Comparison of ENCODE assay signal across 24 mouse cellular contexts in genomic region chr4:23913822-23914221, GRCm38 (mm10).
DNase-seq lines count a peak whose midpoint lies in the region; ATAC-seq and TF ChIP-seq lines count a peak whose summit lies in the region.
"Had no signal": no experiment of that assay in that cellular context is flagged by ENCODE, and none has a peak within 500 bp of the region (broad histone marks: within the 10 kb centered on the region; RNA-seq: fewer than 3 reads in every experiment).

No protein-coding gene starts in this region.

- no peak for ATAC-seq in midbrain, postnatal 0 days (ENCODE audit: low FRiP score)
- peak; percentile 50 for ATAC-seq in forebrain, embryonic 13.5 days
- peak; percentile 57 for ATAC-seq in midbrain, embryonic 11.5 days (ENCODE audit: low FRiP score)
- ATAC-seq: inflammation-experienced regulatory T-cells, adult 6 months had no signal

- DNase-seq in midbrain, embryonic 10.5 days (ENCODE audit: low spot score): no peak
- no peak for DNase-seq in midbrain, postnatal 0 days (ENCODE audit: low spot score)
- DNase-seq in midbrain, embryonic 11.5 days (ENCODE audit: low spot score, missing footprints): peak; percentile 82
- DNase-seq in frontal cortex, adult 2 months (ENCODE audit: extremely low spot score in 1 of 2, low spot score in 1 of 2): no peak
- no peak for DNase-seq in yolk sac, embryonic 10.5 days (ENCODE audit: low spot score)
- DNase-seq in cerebellum, postnatal 14 days: no peak
- DNase-seq: adrenal gland, adult 8-10 months; B cell, adult 2 months; cerebellum, adult 2 months; cerebellum, postnatal 36 days; heart, postnatal 36 days; kidney, adult 2 months; kidney, postnatal 14 days; liver; lung, postnatal 4 days; right cerebral cortex, postnatal 25 days; spleen, adult 18-20 months had no signal

- WGBS in midbrain, embryonic 10.5 days: 71% methylated on average over 4 of the region's 4 CpGs
- WGBS in midbrain, postnatal 0 days: 76% methylated on average over 4 of the region's 4 CpGs
- 81% methylated on average over 4 of the region's 4 CpGs for WGBS in forebrain, embryonic 13.5 days
- WGBS in midbrain, embryonic 11.5 days: 72% methylated on average over 4 of the region's 4 CpGs

- no peaks in the 10 kb centered on the region for H3K36me3 ChIP-seq in midbrain, embryonic 10.5 days
- no peaks in the 10 kb centered on the region for H3K36me3 ChIP-seq in midbrain, postnatal 0 days (ENCODE audit: insufficient read depth, low read length)
- no peaks in the 10 kb centered on the region for H3K36me3 ChIP-seq in forebrain, embryonic 13.5 days (ENCODE audit: poor library complexity, severe bottlenecking)
- no peaks in the 10 kb centered on the region for H3K36me3 ChIP-seq in midbrain, embryonic 11.5 days (ENCODE audit: control insufficient read depth, insufficient read depth, low read length)
- H3K36me3 ChIP-seq: embryonic facial prominence, embryonic 13.5 days; heart, embryonic 15.5 days; limb, embryonic 10.5 days had no signal

- peaks cover 24% of the 10 kb centered on the region for H3K4me1 ChIP-seq in midbrain, embryonic 10.5 days
- no peaks in the 10 kb centered on the region for H3K4me1 ChIP-seq in midbrain, postnatal 0 days (ENCODE audit: insufficient read depth, low read length)
- H3K4me1 ChIP-seq in forebrain, embryonic 13.5 days: peaks cover 10% of the 10 kb centered on the region; the same call in 1 of the 2 replicates
- no peaks in the 10 kb centered on the region for H3K4me1 ChIP-seq in midbrain, embryonic 11.5 days (ENCODE audit: control insufficient read depth, insufficient read depth, low read length)
- H3K4me1 ChIP-seq: embryonic facial prominence, embryonic 13.5 days; heart, embryonic 15.5 days; limb, embryonic 10.5 days had no signal

- TF ChIP-seq CTCF in midbrain, postnatal 0 days (IDR thresholded peaks at IDR 0.05): no peak

- no peak overlapping the region for H3K4me2 ChIP-seq in midbrain, postnatal 0 days (ENCODE audit: low read depth, low read length, poor library complexity, severe bottlenecking)
- H3K4me2 ChIP-seq in forebrain, embryonic 13.5 days: no peak overlapping the region
- H3K4me2 ChIP-seq in midbrain, embryonic 11.5 days: no peak overlapping the region
- H3K4me2 ChIP-seq: embryonic facial prominence, embryonic 13.5 days; heart, embryonic 15.5 days had no signal

- H3K27me3 ChIP-seq in midbrain, embryonic 10.5 days (ENCODE audit: low read depth, poor library complexity, severe bottlenecking): no peaks in the 10 kb centered on the region
- H3K27me3 ChIP-seq in midbrain, postnatal 0 days (ENCODE audit: insufficient read depth, low read length): no peaks in the 10 kb centered on the region
- H3K27me3 ChIP-seq in forebrain, embryonic 13.5 days: no peaks in the 10 kb centered on the region
- no peaks in the 10 kb centered on the region for H3K27me3 ChIP-seq in midbrain, embryonic 11.5 days (ENCODE audit: control insufficient read depth, insufficient read depth, low read length)
- H3K27me3 ChIP-seq: CH12.LX; embryonic facial prominence, embryonic 13.5 days; heart, embryonic 15.5 days had no signal

- H3K9me3 ChIP-seq in midbrain, embryonic 10.5 days (replicated peaks): no peaks in the 10 kb centered on the region
- H3K9me3 ChIP-seq in midbrain, postnatal 0 days (ENCODE audit: low read length): no peaks in the 10 kb centered on the region
- H3K9me3 ChIP-seq in forebrain, embryonic 13.5 days (replicated peaks): no peaks in the 10 kb centered on the region
- no peaks in the 10 kb centered on the region for H3K9me3 ChIP-seq in midbrain, embryonic 11.5 days (ENCODE audit: control insufficient read depth, low read length)
- H3K9me3 ChIP-seq: embryonic facial prominence, embryonic 13.5 days; heart, embryonic 15.5 days; limb, embryonic 10.5 days had no signal

- peak overlapping the region; percentile 61; the same call in 1 of the 2 replicates for H3K27ac ChIP-seq in midbrain, embryonic 10.5 days (replicated peaks)
- no peak overlapping the region for H3K27ac ChIP-seq in midbrain, postnatal 0 days (ENCODE audit: low read depth, low read length)
- no peak overlapping the region for H3K27ac ChIP-seq in forebrain, embryonic 13.5 days
- H3K27ac ChIP-seq in midbrain, embryonic 11.5 days (ENCODE audit: low read depth, low read length): no peak overlapping the region
- H3K27ac ChIP-seq: embryonic facial prominence, embryonic 13.5 days; heart, embryonic 15.5 days; limb, embryonic 10.5 days had no signal

- no peak overlapping the region for H3K4me3 ChIP-seq in midbrain, embryonic 10.5 days
- H3K4me3 ChIP-seq in midbrain, postnatal 0 days (ENCODE audit: low read depth, low read length): no peak overlapping the region
- H3K4me3 ChIP-seq in forebrain, embryonic 13.5 days: no peak overlapping the region
- H3K4me3 ChIP-seq in midbrain, embryonic 11.5 days (ENCODE audit: low read depth, low read length): no peak overlapping the region
- H3K4me3 ChIP-seq: embryonic facial prominence, embryonic 13.5 days; erythroblast, embryonic 14.5 days; heart, embryonic 15.5 days; limb, embryonic 10.5 days had no signal

- H3K9ac ChIP-seq in midbrain, postnatal 0 days (replicated peaks; ENCODE audit: low read length, poor library complexity, severe bottlenecking): no peak overlapping the region
- H3K9ac ChIP-seq in forebrain, embryonic 13.5 days: no peak overlapping the region
- no peak overlapping the region for H3K9ac ChIP-seq in midbrain, embryonic 11.5 days (ENCODE audit: low read length)
- H3K9ac ChIP-seq: embryonic facial prominence, embryonic 13.5 days; heart, embryonic 15.5 days had no signal
